Mouse (Mus musculus) midbrain, embryonic 10.5 days (tissue): ENCODE measurements around the gene Eif4a3. TPM values are rescaled to one million over a fixed set of nuclear protein-coding genes. Genes with fewer than 3 reads are reported as not detected.
A peak's percentile ranks its signal among the peaks of the same experiment; 100 is the strongest.
"Not testable (repeated sequence)": the region's sequence is repeated elsewhere in the genome, so short reads cannot be mapped to it uniquely, and the experiment has no call there.

Experiments used
- DNase-seq: peaks from one replicate; pipeline ENCODE4 v3.0.0-alpha.2; 2017; ENCODE audit warnings: low spot score
- H3K27ac ChIP-seq: fragments of 300-500 bp; sonication (generic); replicated peaks from 2 replicates; pipeline ENCODE4 v1.5.1; 2016; ENCODE audit warnings: mild to moderate bottlenecking
- H3K27me3 ChIP-seq: fragments of 300-500 bp; sonication (generic); 2 replicates; pipeline ENCODE4 v1.6.1; 2016; ENCODE audit warnings: low read depth, mild to moderate bottlenecking; ENCODE audit not compliant: poor library complexity, severe bottlenecking
- H3K36me3 ChIP-seq: fragments of 300-500 bp; sonication (generic); 2 replicates; pipeline ENCODE4 v1.6.1; 2016; ENCODE audit warnings: mild to moderate bottlenecking, moderate library complexity
- H3K4me1 ChIP-seq: fragments of 300-500 bp; sonication (generic); 2 replicates; pipeline ENCODE4 v1.6.1; 2016
- H3K4me3 ChIP-seq: fragments of 300-500 bp; sonication (generic); 2 replicates; pipeline ENCODE4 v1.5.1; 2016; ENCODE audit warnings: mild to moderate bottlenecking, moderate library complexity
- H3K9me3 ChIP-seq: fragments of 300-500 bp; sonication (generic); replicated peaks from 2 replicates; pipeline ENCODE4 v1.6.1; 2016; ENCODE audit warnings: mild to moderate bottlenecking
- WGBS: fragments of 180-500 bp; shearing (Covaris S2); methylation state at CpG from one replicate; pipeline ENCODE4 v1.1.7; 2016; 5-methylcytosine and 5-hydroxymethylcytosine counted together
- polyA plus RNA-seq: library from polyadenylated mRNA; unstranded; fragments of >200 nt; fragmentation: Nextera tagmentation; extraction: Ambion mirVana; gene quantifications from 2 replicates; pipeline ENCODE4 v1.2.1, GENCODE M21; 2016

The Eif4a3 gene
- polyA plus RNA-seq, 1 experiment from 2014 or later = 494 TPM

DNA sequence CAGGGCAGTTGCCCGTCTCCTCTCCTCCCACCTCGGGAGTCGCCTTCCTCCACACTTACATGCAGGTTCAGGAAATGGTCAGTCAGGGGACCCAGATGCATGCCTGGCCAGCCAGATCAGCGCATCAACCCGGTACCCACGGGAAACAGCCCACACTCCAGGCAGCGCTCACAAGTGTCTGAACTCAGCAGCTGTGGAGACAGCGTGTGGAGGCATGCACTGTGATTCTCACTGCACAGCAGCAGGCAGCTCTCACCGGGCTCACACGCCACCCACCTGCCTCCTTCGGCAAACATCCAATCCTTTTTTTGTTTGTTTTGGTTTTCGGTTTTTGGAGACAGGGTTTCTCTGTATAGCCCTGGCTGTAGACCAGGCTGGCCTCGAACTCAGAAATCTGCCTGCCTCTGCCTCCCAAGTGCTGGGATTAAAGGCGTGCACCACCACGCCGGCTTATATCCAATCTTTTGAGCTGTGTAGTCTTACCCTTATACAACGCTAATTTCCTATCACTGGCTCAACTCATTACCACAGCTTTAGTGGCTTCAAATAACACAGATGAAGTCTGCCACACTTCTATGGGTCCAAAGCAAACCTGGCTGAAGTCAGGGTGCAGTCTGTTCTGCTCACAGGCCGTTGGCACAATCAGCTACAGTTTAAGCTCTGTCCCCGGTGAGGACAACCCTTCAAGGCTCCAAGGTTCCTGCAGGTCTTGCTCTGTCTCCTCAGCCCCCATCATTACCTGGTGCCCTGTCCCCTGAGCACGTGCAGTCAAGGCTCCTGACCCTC lies 12.5 kb downstream of the Eif4a3 start:
- WGBS = 93% methylated on average over 20 of the region's 20 CpGs
- Histone ChIP-seq H3K36me3 (peaks cover 94% of the 10 kb centered on the region), H3K4me1 (peaks cover 11% of the 10 kb centered on the region), H3K4me3 (no peak overlapping the region), H3K27me3 (no peaks in the 10 kb centered on the region), H3K27ac (no peak overlapping the region), H3K9me3 (no peaks in the 10 kb centered on the region)
- no peak for DNase-seq

DNA sequence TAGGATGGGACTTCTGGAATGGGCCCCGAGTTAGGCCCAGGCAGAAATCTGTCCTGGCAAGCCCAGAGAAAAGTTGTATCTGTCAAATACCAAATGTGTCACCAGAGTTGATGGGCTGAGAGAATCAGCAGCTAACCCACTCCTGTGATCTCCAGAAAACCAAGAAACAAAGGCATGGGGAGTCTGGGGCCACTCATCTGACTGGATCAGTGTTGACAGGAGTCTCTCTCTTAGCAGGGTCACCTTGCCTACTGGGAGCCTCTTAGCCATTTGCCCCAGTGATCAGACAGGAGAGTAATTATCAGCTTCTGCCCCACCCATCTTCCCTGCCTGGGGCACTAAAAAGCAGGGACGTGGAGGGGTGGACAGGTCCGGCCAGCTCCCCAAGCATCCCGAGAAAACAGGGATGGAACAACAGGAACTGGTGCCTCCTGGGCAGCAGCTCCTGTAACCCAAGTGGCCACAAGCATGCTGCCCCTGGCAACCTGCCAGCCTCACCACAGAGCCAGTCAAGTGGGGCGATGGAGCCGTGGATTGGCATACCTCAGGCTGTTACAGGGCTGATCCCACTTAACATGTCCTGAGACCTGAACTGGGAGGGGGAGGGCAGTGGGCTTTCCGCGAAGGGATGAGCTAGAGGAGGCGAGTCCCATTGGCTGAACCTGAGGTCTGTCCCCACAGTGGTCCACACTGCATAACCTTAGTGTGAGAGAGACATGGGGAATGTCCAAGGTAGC lies 13.9 kb downstream of the Eif4a3 start:
- H3K36me3 ChIP-seq = peaks cover 88% of the 10 kb centered on the region
- H3K9me3 ChIP-seq = no peaks in the 10 kb centered on the region
- H3K4me3 ChIP-seq = no peak overlapping the region
- H3K27ac ChIP-seq = no peak overlapping the region
- no peaks in the 10 kb centered on the region for H3K27me3 ChIP-seq
- peaks cover 11% of the 10 kb centered on the region for H3K4me1 ChIP-seq
- DNase-seq = no peak
- WGBS = 84% methylated on average over 9 of the region's 9 CpGs

DNA sequence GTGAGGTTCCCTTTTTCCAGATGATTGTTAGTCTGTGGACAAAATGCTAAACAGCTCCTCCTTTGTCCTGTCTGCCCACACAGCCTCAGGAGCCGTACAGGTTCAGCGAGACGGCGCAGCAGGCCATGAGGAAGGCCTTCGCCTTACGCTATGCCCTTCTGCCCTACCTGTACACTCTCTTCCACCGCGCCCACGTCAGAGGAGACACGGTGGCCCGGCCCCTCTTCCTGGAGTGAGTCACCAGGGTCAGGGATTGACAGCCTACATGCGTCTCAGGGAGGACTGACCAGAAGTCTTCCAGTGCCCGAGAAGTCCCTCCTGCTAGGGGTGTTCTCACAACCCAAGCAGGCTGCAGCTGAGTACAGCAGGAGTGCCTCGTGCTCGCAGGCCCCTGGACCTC lies 18.9 kb downstream of the Eif4a3 start:
- no peaks in the 10 kb centered on the region for H3K27me3 ChIP-seq
- no peaks in the 10 kb centered on the region for H3K9me3 ChIP-seq
- no peak overlapping the region for H3K27ac ChIP-seq
- H3K4me1 ChIP-seq = peaks cover 14% of the 10 kb centered on the region
- 85% methylated on average over 15 of the region's 15 CpGs for WGBS
- DNase-seq = no peak
- H3K4me3 ChIP-seq = no peak overlapping the region
- H3K36me3 ChIP-seq = peaks cover 43% of the 10 kb centered on the region

DNA sequence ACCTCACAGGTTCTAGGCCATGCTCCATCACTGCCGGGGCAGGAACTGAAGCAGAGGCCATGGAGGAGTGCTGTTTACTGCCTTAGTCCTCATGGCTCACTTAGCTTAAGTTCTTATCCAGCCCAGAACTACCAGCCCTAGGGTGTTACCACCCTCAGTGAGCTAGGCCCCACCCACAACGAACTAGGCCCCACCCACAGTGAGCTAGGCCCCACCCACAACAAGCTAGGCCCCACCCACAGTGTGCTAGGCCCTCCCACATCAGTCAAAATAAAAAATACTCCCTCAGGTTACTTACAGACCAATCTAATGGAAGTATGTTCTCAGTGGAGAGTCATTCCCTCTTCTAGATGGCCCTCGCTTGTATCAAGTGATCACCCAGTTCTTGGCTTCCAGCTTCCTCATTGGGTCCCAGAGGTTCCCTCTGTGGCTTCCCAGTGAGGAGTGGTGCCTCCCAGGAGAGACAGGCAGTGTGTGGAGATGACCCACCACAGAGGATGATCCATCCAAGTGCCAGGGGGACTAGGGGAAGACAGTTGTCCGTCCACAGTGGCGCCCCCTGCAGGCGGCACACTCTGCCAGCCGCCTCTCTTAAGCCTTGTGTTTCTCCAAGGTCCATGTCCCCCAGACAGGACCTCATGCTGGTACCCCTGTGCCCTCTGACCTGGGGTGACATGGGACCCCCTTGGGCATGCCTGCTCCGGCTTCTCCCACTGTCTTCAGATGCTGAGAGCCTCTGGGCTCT lies 26.5 kb downstream of the Eif4a3 start:
- peaks cover 16% of the 10 kb centered on the region for H3K4me1 ChIP-seq
- 90% methylated on average over 8 of the region's 8 CpGs for WGBS
- peaks cover 34% of the 10 kb centered on the region for H3K36me3 ChIP-seq
- no peak overlapping the region for H3K27ac ChIP-seq
- H3K4me3 ChIP-seq = no peak overlapping the region
- no peak for DNase-seq
- no peaks in the 10 kb centered on the region for H3K9me3 ChIP-seq
- H3K27me3 ChIP-seq = no peaks in the 10 kb centered on the region

DNA sequence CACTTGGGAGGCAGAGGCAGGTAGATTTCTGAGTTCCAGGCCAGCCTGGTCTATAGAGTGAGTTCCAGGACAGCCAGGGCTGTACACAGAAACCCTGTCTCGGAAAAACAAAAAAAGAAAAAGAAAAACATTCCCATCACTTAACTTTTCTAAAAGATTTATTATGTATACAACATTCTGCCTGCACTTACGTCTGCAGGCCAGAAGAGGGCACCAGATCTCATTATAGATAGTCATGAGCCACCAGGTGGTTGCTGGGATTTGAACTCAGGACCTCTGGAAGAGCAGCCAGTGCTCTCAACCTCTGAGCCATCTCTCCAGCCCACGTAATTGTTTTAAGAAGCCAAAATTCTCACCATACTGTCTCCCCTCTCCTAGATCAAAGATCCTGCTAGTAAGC lies 27.4 kb downstream of the Eif4a3 start:
- Histone ChIP-seq H3K4me1 (peaks cover 24% of the 10 kb centered on the region), H3K36me3 (peaks cover 34% of the 10 kb centered on the region)
- DNase-seq, H3K4me3 ChIP-seq, H3K27ac ChIP-seq, H3K9me3 ChIP-seq, H3K27me3 ChIP-seq: not testable (repeated sequence)
- 58% methylated on average over 3 of the region's 3 CpGs for WGBS

DNA sequence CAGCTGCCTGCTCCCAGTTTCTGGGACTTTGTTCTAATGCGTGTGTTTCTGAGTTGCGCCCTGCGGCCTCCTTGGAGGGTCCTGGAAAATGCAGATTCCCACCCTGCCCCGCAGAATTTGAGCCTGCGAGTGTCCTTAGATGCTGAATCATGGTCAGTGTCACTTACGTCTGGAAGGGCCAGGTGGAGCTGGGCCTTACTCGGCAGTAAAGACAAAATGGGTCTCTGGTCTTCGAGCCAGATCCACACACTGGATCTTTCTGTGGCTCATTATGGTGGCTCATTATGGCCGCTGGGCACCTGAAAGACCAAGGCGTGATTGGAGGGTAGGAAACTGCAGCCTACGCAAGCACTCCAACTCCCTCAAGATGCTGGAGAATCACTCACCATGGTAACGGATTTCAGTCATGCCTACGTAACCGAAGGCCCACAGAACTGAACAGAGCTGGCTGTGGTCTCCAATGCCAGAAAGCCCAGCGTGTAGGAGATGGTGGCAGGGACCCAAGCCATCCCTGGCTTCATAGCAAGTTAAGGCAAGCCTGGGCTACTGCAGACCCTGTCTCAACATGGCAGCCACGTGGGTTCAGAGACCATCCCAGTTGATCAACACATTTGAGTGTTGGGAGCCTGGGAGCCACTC lies 31.2 kb downstream of the Eif4a3 start:
- no peak for DNase-seq
- H3K36me3 ChIP-seq = peaks cover 23% of the 10 kb centered on the region
- peaks cover 25% of the 10 kb centered on the region for H3K4me1 ChIP-seq
- no peaks in the 10 kb centered on the region for H3K27me3 ChIP-seq
- peak overlapping the region; percentile 67 for H3K4me3 ChIP-seq
- no peaks in the 10 kb centered on the region for H3K9me3 ChIP-seq
- peak overlapping the region; percentile 82; the same call in 1 of the 2 replicates for H3K27ac ChIP-seq
- 83% methylated on average over 16 of the region's 16 CpGs for WGBS

DNA sequence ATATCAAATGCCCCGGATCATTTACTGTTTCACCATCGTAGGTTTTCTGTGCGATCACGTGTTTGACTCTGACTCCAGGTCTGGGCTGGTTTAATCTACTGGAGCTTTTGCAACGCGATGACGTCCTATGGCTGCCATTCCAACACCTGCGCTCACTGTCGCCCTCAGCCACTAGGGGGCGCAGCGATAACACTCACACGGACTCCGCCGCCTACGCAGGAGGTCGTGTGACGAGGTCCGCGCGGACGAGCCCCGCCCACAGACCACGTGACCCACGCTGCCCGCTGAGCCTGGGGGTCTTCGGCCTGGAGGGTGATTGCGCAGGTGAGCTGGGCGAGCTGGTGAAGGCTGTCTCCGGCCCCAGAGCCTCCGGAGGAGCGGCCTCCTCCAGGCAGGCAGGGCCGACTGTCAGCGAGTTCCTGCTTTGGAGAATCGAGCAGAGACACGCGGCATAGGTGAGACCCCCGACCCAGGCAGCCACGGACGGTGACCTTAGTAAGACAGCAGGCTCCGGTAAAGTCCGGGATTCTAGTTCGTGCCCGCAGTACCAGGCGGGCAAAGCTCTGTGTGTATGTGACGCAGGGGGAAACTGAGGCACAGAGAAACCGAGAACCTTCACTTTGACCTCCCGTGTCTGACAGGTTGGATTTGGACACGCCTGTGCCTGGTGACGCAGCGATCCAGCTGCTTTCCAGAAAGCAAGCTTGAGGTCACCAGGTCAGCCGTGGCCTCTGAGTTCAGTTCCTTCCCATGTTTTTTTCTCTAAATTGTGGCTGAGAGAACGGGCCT lies 31.9 kb downstream of the Eif4a3 start, which contains the start of gene Gaa:
Gene Gaa (plus strand): TSS at position 120 of the 789 bp plus-strand sequence.
- Histone ChIP-seq H3K4me3 (peak within 1 kb of the TSS; percentile 67), H3K4me1 (peaks cover 25% of the 10 kb centered on the region), H3K9me3 (no peaks in the 10 kb centered on the region), H3K27ac (peak within 1 kb of the TSS; percentile 82), H3K27me3 (no peaks in the 10 kb centered on the region), H3K36me3 (peaks cover 23% of the 10 kb centered on the region)
- peak; percentile 94 for DNase-seq
- WGBS = 6% methylated on average over 52 of the region's 52 CpGs

DNA sequence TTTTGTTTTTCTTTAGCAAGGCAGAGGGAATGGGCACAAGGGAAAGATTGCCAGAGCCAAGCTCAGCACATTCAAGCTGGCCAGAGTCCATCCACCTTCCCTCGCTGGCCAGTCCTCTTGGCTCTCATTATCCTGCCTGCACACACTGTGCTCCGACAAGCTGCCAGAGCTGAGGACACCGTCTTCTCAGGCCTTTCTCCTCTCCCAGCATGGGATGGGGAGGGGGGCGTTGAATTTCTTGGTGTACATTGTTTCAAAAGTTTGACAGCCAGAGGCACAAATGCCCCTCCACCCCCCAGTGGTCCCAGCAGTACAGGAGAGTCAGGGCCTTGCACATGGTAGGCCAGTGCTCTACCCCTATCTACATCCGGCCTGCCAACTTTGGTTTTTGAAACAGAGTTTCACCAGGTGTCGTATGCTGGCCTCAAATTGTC lies 32.6 kb downstream of the Eif4a3 start:
- peak overlapping the region; percentile 67 for H3K4me3 ChIP-seq
- 0 out of 2 replicates have a peak overlapping the region, but pooled peaks have one; percentile 14 for H3K27ac ChIP-seq
- H3K4me1 ChIP-seq = peaks cover 25% of the 10 kb centered on the region
- peaks cover 27% of the 10 kb centered on the region for H3K36me3 ChIP-seq
- H3K9me3 ChIP-seq = no peaks in the 10 kb centered on the region
- H3K27me3 ChIP-seq = no peaks in the 10 kb centered on the region
- DNase-seq = no peak
- 61% methylated on average over 6 of the region's 6 CpGs for WGBS

DNA sequence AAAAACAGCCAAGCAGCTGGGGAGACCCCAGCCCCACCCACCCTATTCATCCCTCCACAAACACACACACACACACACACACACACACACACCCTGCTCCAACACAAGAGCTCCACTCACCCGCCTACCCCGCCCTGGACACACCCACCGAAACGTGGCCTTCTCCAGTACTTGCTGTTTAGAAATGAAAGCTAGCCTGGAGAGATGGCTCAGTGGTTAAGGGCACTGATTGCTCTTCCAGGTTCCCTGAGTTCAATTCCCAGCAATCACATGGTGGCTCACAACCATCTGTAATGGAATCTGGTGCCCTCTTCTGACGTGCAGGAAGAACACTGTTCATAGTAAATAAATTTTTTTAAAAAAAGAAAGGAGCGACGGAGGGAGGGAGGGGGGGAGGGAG lies 34.1 kb downstream of the Eif4a3 start:
- 80% methylated on average over 7 of the region's 7 CpGs for WGBS
- Histone ChIP-seq H3K4me1 (peaks cover 25% of the 10 kb centered on the region), H3K9me3 (no peaks in the 10 kb centered on the region), H3K27me3 (no peaks in the 10 kb centered on the region), H3K4me3 (no peak overlapping the region), H3K36me3 (peaks cover 40% of the 10 kb centered on the region), H3K27ac (no peak overlapping the region)
- DNase-seq = no peak

DNA sequence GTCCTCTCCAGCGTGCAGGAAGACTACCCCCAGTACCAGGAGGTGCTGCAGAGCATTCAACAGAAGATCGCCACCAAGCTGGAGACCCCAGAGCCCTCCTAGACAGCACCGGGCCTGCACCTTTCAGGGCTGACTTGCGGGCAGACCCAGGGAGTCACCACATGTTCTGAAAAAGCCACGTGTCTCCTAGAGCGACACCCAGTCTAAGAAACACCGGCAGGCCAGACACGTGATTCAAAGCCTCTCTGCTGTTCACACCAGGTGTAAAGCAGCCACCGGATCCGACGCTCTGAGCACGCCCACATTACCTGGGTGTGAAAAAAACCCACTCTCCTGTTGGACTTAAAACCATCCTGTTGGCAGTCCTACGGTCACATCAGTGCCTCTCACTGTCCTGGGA lies 35.5 kb downstream of the Eif4a3 start:
- H3K4me3 ChIP-seq = no peak overlapping the region
- H3K9me3 ChIP-seq = no peaks in the 10 kb centered on the region
- H3K4me1 ChIP-seq = peaks cover 21% of the 10 kb centered on the region
- DNase-seq = no peak
- peaks cover 54% of the 10 kb centered on the region for H3K36me3 ChIP-seq
- no peaks in the 10 kb centered on the region for H3K27me3 ChIP-seq
- no peak overlapping the region for H3K27ac ChIP-seq
- 91% methylated on average over 13 of the region's 13 CpGs for WGBS

DNA sequence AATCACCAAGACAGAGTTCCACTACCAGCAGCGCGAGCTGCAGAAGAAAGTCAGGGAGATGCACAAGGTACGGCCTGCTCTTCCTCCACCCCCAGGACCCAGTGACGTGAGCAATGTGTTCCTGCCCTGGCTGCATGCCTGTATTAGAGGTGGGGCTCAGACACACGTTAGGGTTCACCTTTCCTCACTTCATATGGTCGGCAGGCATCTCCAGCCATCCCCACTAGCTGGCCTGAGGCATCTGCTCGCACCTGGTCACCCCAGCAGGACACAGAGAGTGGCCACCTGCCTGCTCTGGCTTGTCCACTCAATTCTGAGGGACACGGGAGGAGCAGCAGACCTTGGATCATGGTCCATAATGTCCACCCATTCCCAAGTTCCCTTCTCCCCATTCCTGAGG lies 39.9 kb downstream of the Eif4a3 start:
- no peak for DNase-seq
- Histone ChIP-seq H3K27me3 (no peaks in the 10 kb centered on the region), H3K36me3 (peaks cover 61% of the 10 kb centered on the region), H3K4me1 (peaks cover 17% of the 10 kb centered on the region), H3K9me3 (no peaks in the 10 kb centered on the region), H3K27ac (no peak overlapping the region), H3K4me3 (no peak overlapping the region)
- 94% methylated on average over 8 of the region's 8 CpGs for WGBS
